Mouse (Mus musculus) liver, adult 2 months (tissue): ENCODE data around the gene Mark1.

Source experiments
- CTCF ChIP-seq: fragments of 200-500 bp; IDR thresholded peaks from 2 replicates; pipeline ENCODE4 v1.5.1; 2011; ENCODE audit warnings: low read depth, low read length, control low read depth
- POLR2A ChIP-seq: fragments of 200-500 bp; IDR thresholded peaks from 2 replicates; pipeline ENCODE4 v1.6.1; 2011; ENCODE audit warnings: low read length, control low read depth; ENCODE audit not compliant: insufficient read depth; ENCODE audit errors: extremely low read depth

DNA sequence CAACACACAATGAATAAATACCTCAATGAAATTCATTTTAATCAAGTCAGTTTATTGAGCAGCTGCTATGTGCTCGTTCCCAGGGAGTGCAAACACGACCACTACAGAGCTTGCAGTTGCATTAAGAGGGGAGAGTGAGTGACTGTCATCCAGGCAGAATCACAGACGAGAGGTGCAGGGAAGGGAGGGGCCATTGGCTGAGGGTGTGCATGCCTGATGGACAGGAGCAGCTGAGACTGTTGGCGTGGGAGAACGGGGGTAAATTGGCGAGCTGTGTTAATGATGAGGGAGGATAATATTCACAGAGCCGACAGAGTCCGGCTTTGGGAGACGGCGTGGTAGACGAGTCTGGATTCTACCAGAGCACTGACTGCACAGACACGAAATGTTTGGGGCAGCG is 76.5 kb downstream of the Mark1 start:
- no peak for TF ChIP-seq CTCF
- TF ChIP-seq POLR2A = no peak
